Mouse (Mus musculus): Measurements from ENCODE around the gene Bak1. TPM values are rescaled to one million over a fixed set of nuclear protein-coding genes. Genes with fewer than 3 reads are reported as not detected.

The Bak1 gene
- total and polyA plus RNA-seq, 3 experiments: 15.0 to 35.0 (median 16.9) TPM

- peak overlapping the region; percentile 8; the same call in 1 of the 2 replicates for H3K4me3 ChIP-seq
- no peak overlapping the region for H3K27ac ChIP-seq
- intact Hi-C loops (cut with DNase I): loop anchor here (1.0 to 5.0 kb wide), 4 partner anchors 24 to 159 kb away; partner anchors contain the start of gene Itpr3
- H3K4me1 ChIP-seq (ENCODE audit: control insufficient read depth, insufficient read depth, low read length): peaks cover 2% of the 10 kb centered on the region
- no peaks in the 10 kb centered on the region for H3K79me2 ChIP-seq (replicated peaks; ENCODE audit: control insufficient read depth, insufficient read depth, low read length)
- WGBS: under 1% methylated on average over 14 of the region's 14 CpGs
- no peaks in the 10 kb centered on the region for H3K27me3 ChIP-seq (ENCODE audit: control insufficient read depth, insufficient read depth, low read length)
- H3K36me3 ChIP-seq (ENCODE audit: control insufficient read depth, insufficient read depth, low read length): no peaks in the 10 kb centered on the region
- peak overlapping the region; percentile 35; the same call in 1 of the 2 replicates for H3K9ac ChIP-seq (ENCODE audit: low read depth, low read length)
- TF ChIP-seq POLR2A (IDR thresholded peaks at IDR 0.05; ENCODE audit: insufficient read depth, low read depth, low read length) (no peak), EP300 (IDR thresholded peaks at IDR 0.05; ENCODE audit: insufficient read depth, low read depth, low read length) (0 out of 2 replicates have a peak, but pooled peaks have one; percentile 71), CTCF (IDR thresholded peaks at IDR 0.05) (peak; percentile 95)
- peak; percentile 75 to 86 for DNase-seq
Observed at GRCm38 (mm10) chr17:27032869-27033268, 4.1 kb upstream of the Bak1 start.

- Histone ChIP-seq H3K9ac (ENCODE audit: low read depth, low read length) (0 out of 2 replicates have a peak overlapping the region, but pooled peaks have one; percentile 35), H3K4me1 (ENCODE audit: control insufficient read depth, insufficient read depth, low read length) (peaks cover 3% of the 10 kb centered on the region), H3K36me3 (ENCODE audit: control insufficient read depth, insufficient read depth, low read length) (no peaks in the 10 kb centered on the region), H3K27me3 (ENCODE audit: control insufficient read depth, insufficient read depth, low read length) (no peaks in the 10 kb centered on the region), H3K27ac (no peak overlapping the region), H3K79me2 (replicated peaks; ENCODE audit: control insufficient read depth, insufficient read depth, low read length) (no peaks in the 10 kb centered on the region), H3K4me3 (peak overlapping the region; percentile 8; the same call in 1 of the 2 replicates)
- 45% methylated on average over 7 of the region's 7 CpGs for WGBS
- DNase-seq: no peak
- TF ChIP-seq CTCF (IDR thresholded peaks at IDR 0.05) (no peak), POLR2A (IDR thresholded peaks at IDR 0.05; ENCODE audit: insufficient read depth, low read depth, low read length) (no peak), EP300 (IDR thresholded peaks at IDR 0.05; ENCODE audit: insufficient read depth, low read depth, low read length) (no peak)
- intact Hi-C loops (cut with DNase I): loop anchor here (1.0 to 5.0 kb wide), 4 partner anchors 24 to 160 kb away; partner anchors contain the start of gene Itpr3
Observed at GRCm38 (mm10) chr17:27032328-27032727, 3.5 kb upstream of the Bak1 start.

DNA sequence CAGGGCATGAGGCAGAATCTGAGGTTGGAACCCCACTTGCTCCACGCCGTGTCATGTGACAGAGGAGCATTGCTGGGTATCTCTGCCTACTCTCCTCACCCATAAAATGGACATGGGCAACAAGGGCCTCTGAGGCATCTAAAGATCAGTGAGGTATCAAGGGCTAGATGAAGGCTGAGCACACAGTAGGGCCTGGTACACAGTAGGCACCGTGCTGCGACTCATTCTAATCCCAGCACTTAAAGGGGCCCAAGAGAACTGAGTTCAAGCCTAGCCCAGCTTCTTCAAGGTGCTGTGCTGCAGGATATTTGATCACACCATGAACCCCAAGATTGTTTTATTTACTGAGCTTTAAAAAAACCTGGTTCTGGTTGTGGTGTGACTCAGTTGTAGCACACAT lies 2.1 kb upstream of the Bak1 start:
- H3K27ac ChIP-seq: no peak overlapping the region
- TF ChIP-seq POLR2A (IDR thresholded peaks at IDR 0.05; ENCODE audit: insufficient read depth, low read depth, low read length): no peak
- TF ChIP-seq EP300 (IDR thresholded peaks at IDR 0.05; ENCODE audit: insufficient read depth, low read depth, low read length): no peak
- no peak for TF ChIP-seq CTCF (IDR thresholded peaks at IDR 0.05)
- intact Hi-C loops (cut with DNase I): loop anchor here (5.0 kb wide), 1 partner anchor 161 kb away; no protein-coding TSS in a partner anchor
- no peaks in the 10 kb centered on the region for H3K79me2 ChIP-seq (replicated peaks; ENCODE audit: control insufficient read depth, insufficient read depth, low read length)
- DNase-seq: no peak
- peaks cover 4% of the 10 kb centered on the region for H3K4me1 ChIP-seq (ENCODE audit: control insufficient read depth, insufficient read depth, low read length)
- H3K36me3 ChIP-seq (ENCODE audit: control insufficient read depth, insufficient read depth, low read length): no peaks in the 10 kb centered on the region
- H3K4me3 ChIP-seq: no peak overlapping the region
- H3K27me3 ChIP-seq (ENCODE audit: control insufficient read depth, insufficient read depth, low read length): no peaks in the 10 kb centered on the region
- H3K9ac ChIP-seq (ENCODE audit: low read depth, low read length): no peak overlapping the region
- WGBS: 94% methylated on average over 4 of the region's 4 CpGs

DNA sequence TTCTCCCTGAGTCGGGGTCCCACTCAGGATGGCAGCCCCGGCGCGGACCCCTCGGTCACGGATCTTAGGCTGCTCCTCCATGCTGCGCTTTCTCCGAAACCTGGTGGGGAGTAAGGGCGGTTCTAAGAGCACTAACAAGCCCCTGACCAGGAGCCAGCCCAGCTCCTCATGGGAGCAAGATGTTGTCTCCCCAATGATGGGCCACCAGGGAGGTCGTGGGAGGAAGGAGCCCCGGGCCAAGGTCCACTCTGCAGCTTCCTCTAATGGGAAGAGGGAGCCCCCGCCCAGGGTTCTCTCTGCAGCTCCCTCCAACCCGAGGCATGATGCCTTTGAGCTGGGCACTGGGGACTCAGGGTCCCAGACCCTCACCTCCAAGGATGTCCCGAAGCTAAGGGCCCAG lies 622 bp upstream of the Bak1 start:
- H3K9ac ChIP-seq (ENCODE audit: low read depth, low read length): no peak overlapping the region
- TF ChIP-seq CTCF (IDR thresholded peaks at IDR 0.05) (no peak), EP300 (IDR thresholded peaks at IDR 0.05; ENCODE audit: insufficient read depth, low read depth, low read length) (no peak), POLR2A (IDR thresholded peaks at IDR 0.05; ENCODE audit: insufficient read depth, low read depth, low read length) (no peak)
- peaks cover 4% of the 10 kb centered on the region for H3K4me1 ChIP-seq (ENCODE audit: control insufficient read depth, insufficient read depth, low read length)
- H3K27ac ChIP-seq: no peak overlapping the region
- intact Hi-C loops (cut with DNase I): loop anchor here (2.0 to 5.0 kb wide), 2 partner anchors 97 to 113 kb away; partner anchors contain the start of genes Kifc5b and Phf1
- no peaks in the 10 kb centered on the region for H3K79me2 ChIP-seq (replicated peaks; ENCODE audit: control insufficient read depth, insufficient read depth, low read length)
- no peak for DNase-seq
- H3K36me3 ChIP-seq (ENCODE audit: control insufficient read depth, insufficient read depth, low read length): no peaks in the 10 kb centered on the region
- no peak overlapping the region for H3K4me3 ChIP-seq
- 81% methylated on average over 14 of the region's 14 CpGs for WGBS
- no peaks in the 10 kb centered on the region for H3K27me3 ChIP-seq (ENCODE audit: control insufficient read depth, insufficient read depth, low read length)

- peak; percentile 92 for DNase-seq
- H3K27ac ChIP-seq: peak overlapping the region; percentile 87
- no peaks in the 10 kb centered on the region for H3K27me3 ChIP-seq (ENCODE audit: control insufficient read depth, insufficient read depth, low read length)
- H3K4me3 ChIP-seq: peak overlapping the region; percentile 73
- no peaks in the 10 kb centered on the region for H3K36me3 ChIP-seq (ENCODE audit: control insufficient read depth, insufficient read depth, low read length)
- no peaks in the 10 kb centered on the region for H3K79me2 ChIP-seq (replicated peaks; ENCODE audit: control insufficient read depth, insufficient read depth, low read length)
- TF ChIP-seq POLR2A (IDR thresholded peaks at IDR 0.05; ENCODE audit: insufficient read depth, low read depth, low read length) (peak; percentile 69), EP300 (IDR thresholded peaks at IDR 0.05; ENCODE audit: insufficient read depth, low read depth, low read length) (0 out of 2 replicates have a peak, but pooled peaks have one; percentile 72), CTCF (IDR thresholded peaks at IDR 0.05) (no peak; the same call in 1 of the 2 replicates)
- H3K4me1 ChIP-seq (ENCODE audit: control insufficient read depth, insufficient read depth, low read length): peaks cover 4% of the 10 kb centered on the region
- under 1% methylated on average over 19 of the region's 19 CpGs for WGBS
- H3K9ac ChIP-seq (ENCODE audit: low read depth, low read length): peak overlapping the region; percentile 95
- intact Hi-C loops (cut with DNase I): loop anchor here (2.0 to 5.0 kb wide), 2 partner anchors 96 to 112 kb away; partner anchors contain the start of genes Kifc5b and Phf1
Observed at GRCm38 (mm10) chr17:27028284-27028795, 469 bp downstream of the Bak1 start.

All from heart, adult 2 months (tissue).